Mouse (Mus musculus): ENCODE measurements around the gene Gpatch3.

- TF ChIP-seq CTCF (IDR thresholded peaks at IDR 0.05; ENCODE audit: extremely low read depth, insufficient read depth, low read length) (peak; percentile 97), POLR2A (IDR thresholded peaks at IDR 0.05; ENCODE audit: extremely low read depth, insufficient read depth, low read length) (no peak)
These were observed 18.0 kb downstream of the Gpatch3 start for GRCm38 (mm10) chr4:133592570-133592969.

Data from cortical plate, adult 2 months (tissue).